Mouse (Mus musculus): ENCODE data around the gene Lyzl4.

DNA sequence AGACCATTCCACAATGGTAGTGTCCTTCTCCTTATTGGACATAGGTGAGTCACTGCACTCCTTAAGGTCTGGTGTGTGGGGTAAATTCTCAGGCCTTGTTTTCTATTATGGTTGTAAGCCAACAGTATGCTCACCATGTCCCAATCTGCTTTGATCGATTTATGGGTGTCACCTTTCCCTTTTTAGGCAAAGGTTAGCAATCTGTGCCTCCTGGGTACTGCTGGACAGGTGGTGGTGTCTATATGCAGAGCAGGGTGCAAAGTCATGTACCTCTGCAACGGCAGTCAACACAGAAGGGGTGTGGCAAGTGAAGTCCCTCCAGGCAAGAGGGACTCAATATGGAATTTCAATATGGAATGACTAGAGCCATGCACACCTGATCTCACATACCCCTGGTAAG lies 17.0 kb downstream of the Lyzl4 start:
- TF ChIP-seq CTCF (IDR thresholded peaks at IDR 0.05; ENCODE audit: low read depth), result no peak
- TF ChIP-seq EP300 (IDR thresholded peaks at IDR 0.05; ENCODE audit: low read depth), result no peak

Measured in heart, postnatal 0 days (tissue).